In genomic region chr2:27539772-27540514, GRCm38 (mm10) we compare ENCODE assay signal across 7 mouse cellular contexts. TPM values are rescaled to one million over a fixed set of nuclear protein-coding genes. Genes with fewer than 3 reads are reported as not detected.
DNase-seq lines count a peak whose midpoint lies in the region; ATAC-seq lines count a peak whose summit lies in the region.

No protein-coding gene starts in this region.

- peak overlapping the region; percentile 34 for H3K9ac ChIP-seq in embryonic facial prominence, embryonic 12.5 days
- peak overlapping the region; percentile 53 for H3K9ac ChIP-seq in limb, embryonic 11.5 days (ENCODE audit: low read length)
- H3K9ac ChIP-seq in midbrain, embryonic 14.5 days (replicated peaks; ENCODE audit: low read length): peak overlapping the region; percentile 70

- H3K36me3 ChIP-seq in embryonic facial prominence, embryonic 12.5 days: peaks cover 13% of the 10 kb centered on the region
- peaks cover 6% of the 10 kb centered on the region; the same call in 1 of the 2 replicates for H3K36me3 ChIP-seq in limb, embryonic 11.5 days (ENCODE audit: control insufficient read depth, insufficient read depth, low read length)
- H3K36me3 ChIP-seq in midbrain, embryonic 14.5 days (ENCODE audit: control insufficient read depth, insufficient read depth, low read length): peaks cover 17% of the 10 kb centered on the region

- peaks cover 8% of the 10 kb centered on the region for H3K4me1 ChIP-seq in embryonic facial prominence, embryonic 12.5 days
- H3K4me1 ChIP-seq in limb, embryonic 11.5 days (ENCODE audit: control insufficient read depth, insufficient read depth, low read length): peaks cover 5% of the 10 kb centered on the region
- peaks cover 12% of the 10 kb centered on the region for H3K4me1 ChIP-seq in midbrain, embryonic 14.5 days (ENCODE audit: control insufficient read depth, insufficient read depth, low read length)

- peak; percentile 95 for DNase-seq in adrenal gland, postnatal 25 days
- DNase-seq in heart, adult 11 months: peak; percentile 100
- peak; percentile 97 for DNase-seq in kidney, adult 18-20 months
- peak; percentile 95 for DNase-seq in limb, embryonic 11.5 days (ENCODE audit: low spot score)
- peak; percentile 98 for DNase-seq in midbrain, embryonic 14.5 days
- DNase-seq in spleen, adult 18-20 months: peak; percentile 86 to 89

- no peaks in the 10 kb centered on the region for H3K27me3 ChIP-seq in embryonic facial prominence, embryonic 12.5 days
- H3K27me3 ChIP-seq in limb, embryonic 11.5 days (ENCODE audit: control insufficient read depth, insufficient read depth, low read length): no peaks in the 10 kb centered on the region
- no peaks in the 10 kb centered on the region for H3K27me3 ChIP-seq in midbrain, embryonic 14.5 days (ENCODE audit: control insufficient read depth, insufficient read depth, low read length)

- H3K4me2 ChIP-seq in embryonic facial prominence, embryonic 12.5 days (replicated peaks): peak overlapping the region; percentile 57
- H3K4me2 ChIP-seq in limb, embryonic 11.5 days (ENCODE audit: low read depth, severe bottlenecking): peak overlapping the region; percentile 50
- peak overlapping the region; percentile 88 for H3K4me2 ChIP-seq in midbrain, embryonic 14.5 days (ENCODE audit: low read length)

- peak overlapping the region; percentile 43 for H3K4me3 ChIP-seq in embryonic facial prominence, embryonic 12.5 days
- peak overlapping the region; percentile 16 for H3K4me3 ChIP-seq in limb, embryonic 11.5 days (ENCODE audit: low read depth, low read length)
- peak overlapping the region; percentile 47 for H3K4me3 ChIP-seq in midbrain, embryonic 14.5 days (replicated peaks; ENCODE audit: low read depth, low read length)

- H3K9me3 ChIP-seq in embryonic facial prominence, embryonic 12.5 days: no peaks in the 10 kb centered on the region
- no peaks in the 10 kb centered on the region; the same call in 1 of the 2 replicates for H3K9me3 ChIP-seq in limb, embryonic 11.5 days (ENCODE audit: control insufficient read depth, low read length)
- no peaks in the 10 kb centered on the region for H3K9me3 ChIP-seq in midbrain, embryonic 14.5 days (ENCODE audit: control insufficient read depth, low read length)

- ATAC-seq in embryonic facial prominence, embryonic 12.5 days (ENCODE audit: insufficient number of reproducible peaks, insufficient read depth, low FRiP score, low TSS enrichment): peak; percentile 96
- ATAC-seq in limb, embryonic 11.5 days (ENCODE audit: insufficient number of reproducible peaks, low FRiP score, low TSS enrichment, low read depth): peak; percentile 98
- peak; percentile 97 for ATAC-seq in midbrain, embryonic 14.5 days (ENCODE audit: low FRiP score, low TSS enrichment)

- peak overlapping the region; percentile 81 for H3K27ac ChIP-seq in embryonic facial prominence, embryonic 12.5 days
- peak overlapping the region; percentile 43; the same call in 1 of the 2 replicates for H3K27ac ChIP-seq in limb, embryonic 11.5 days (replicated peaks; ENCODE audit: low read depth, low read length)
- peak overlapping the region; percentile 86 for H3K27ac ChIP-seq in midbrain, embryonic 14.5 days (replicated peaks; ENCODE audit: low read depth, low read length)

- under 1% methylated on average over 46 of the region's 46 CpGs for WGBS in embryonic facial prominence, embryonic 12.5 days
- under 1% methylated on average over 46 of the region's 46 CpGs for WGBS in limb, embryonic 11.5 days
- WGBS in midbrain, embryonic 14.5 days: under 1% methylated on average over 46 of the region's 46 CpGs

RNA-seq across cellular contexts. Expression of gene Wdr5, which starts 25.0 kb away (rescaled TPM):
- 37.3 and 40.2 TPM in 2 replicates for total RNA-seq in adrenal gland, postnatal 25 days (2021)
- 66.7 and 66.8 TPM in 2 replicates for polyA plus RNA-seq in embryonic facial prominence, embryonic 12.5 days (2016; fragmentation: Nextera tagmentation; extraction: Ambion mirVana)
- polyA plus RNA-seq in limb, embryonic 11.5 days (2014; fragmentation: Nextera tagmentation; extraction: Ambion mirVana): 77.6 and 83.3 TPM in 2 replicates
- 31.9 and 44.2 TPM in 2 replicates for polyA plus RNA-seq in midbrain, embryonic 14.5 days (2014; fragmentation: Nextera tagmentation; extraction: Ambion mirVana)

RNA-seq across cellular contexts. Expression of gene Brd3, which starts 32.5 kb away (rescaled TPM):
- 81.8 and 110 TPM in 2 replicates for total RNA-seq in adrenal gland, postnatal 25 days (2021)
- 128 and 144 TPM in 2 replicates for polyA plus RNA-seq in embryonic facial prominence, embryonic 12.5 days (2016; fragmentation: Nextera tagmentation; extraction: Ambion mirVana)
- 223 and 240 TPM in 2 replicates for polyA plus RNA-seq in limb, embryonic 11.5 days (2014; fragmentation: Nextera tagmentation; extraction: Ambion mirVana)
- polyA plus RNA-seq in midbrain, embryonic 14.5 days (2014; fragmentation: Nextera tagmentation; extraction: Ambion mirVana): 165 and 174 TPM in 2 replicates

Comparison
In these comparisons a context has a peak if more than half of its experiments do, and no peak if none do; other contexts are left out.
1. Peak in every context shown above with its lines: DNase-seq, ATAC-seq, H3K4me3 ChIP-seq and H3K27ac ChIP-seq.